8 mouse cellular contexts compared by ENCODE assay signal in the genomic region with DNA sequence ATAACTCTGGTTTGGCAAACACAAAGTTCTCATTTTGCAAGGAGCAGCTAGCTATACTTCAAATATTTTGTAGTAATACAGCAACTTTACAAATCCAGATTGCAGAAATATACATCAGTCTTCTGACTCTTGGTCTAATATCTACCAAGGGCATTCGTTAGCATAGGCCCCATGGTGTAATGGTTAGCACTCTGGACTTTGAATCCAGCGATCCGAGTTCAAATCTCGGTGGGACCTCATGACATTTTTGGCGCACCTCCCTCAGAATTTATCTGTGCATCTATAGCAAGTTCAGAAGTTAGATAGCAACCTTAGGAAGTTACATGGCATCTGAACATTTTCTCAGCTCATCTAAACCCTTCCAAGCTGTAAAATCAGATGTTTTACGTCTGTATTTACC. TPM values are rescaled to one million over a fixed set of nuclear protein-coding genes. Genes with fewer than 3 reads are reported as not detected.
DNase-seq lines count a peak whose midpoint lies in the region; ATAC-seq lines count a peak whose summit lies in the region.

No protein-coding gene starts in this region.

- no peaks in the 10 kb centered on the region for H3K9me3 ChIP-seq in forebrain, embryonic 13.5 days (replicated peaks)
- no peaks in the 10 kb centered on the region for H3K9me3 ChIP-seq in liver, embryonic 16.5 days (replicated peaks; ENCODE audit: control insufficient read depth, low read length)
- no peaks in the 10 kb centered on the region for H3K9me3 ChIP-seq in neural tube, embryonic 11.5 days (ENCODE audit: control insufficient read depth, low read length)

- peak; percentile 48 for ATAC-seq in CD4-positive, CD25-positive, alpha-beta regulatory T cell, adult 4 months
- peak; percentile 12; the same call in 1 of the 2 replicates for ATAC-seq in forebrain, embryonic 13.5 days
- ATAC-seq in liver, embryonic 16.5 days (ENCODE audit: low read depth), result peak; percentile 60
- ATAC-seq in neural tube, embryonic 11.5 days (ENCODE audit: insufficient read depth, low FRiP score, low TSS enrichment), result peak; percentile 45; the same call in 1 of the 2 replicates

- H3K27ac ChIP-seq in forebrain, embryonic 13.5 days, result no peak overlapping the region
- peak overlapping the region; percentile 77 for H3K27ac ChIP-seq in liver, embryonic 16.5 days (ENCODE audit: low read length)
- H3K27ac ChIP-seq in neural tube, embryonic 11.5 days (ENCODE audit: low read depth, low read length), result no peak overlapping the region

- no peaks in the 10 kb centered on the region for H3K27me3 ChIP-seq in forebrain, embryonic 13.5 days
- no peaks in the 10 kb centered on the region for H3K27me3 ChIP-seq in liver, embryonic 16.5 days (ENCODE audit: control insufficient read depth, insufficient read depth, low read depth, low read length)
- H3K27me3 ChIP-seq in neural tube, embryonic 11.5 days (ENCODE audit: control insufficient read depth, insufficient read depth, low read length), result no peaks in the 10 kb centered on the region

- peaks cover 10% of the 10 kb centered on the region; the same call in 1 of the 2 replicates for H3K4me1 ChIP-seq in forebrain, embryonic 13.5 days
- H3K4me1 ChIP-seq in liver, embryonic 16.5 days (ENCODE audit: control insufficient read depth, low read depth, low read length), result peaks cover 17% of the 10 kb centered on the region
- H3K4me1 ChIP-seq in neural tube, embryonic 11.5 days (ENCODE audit: control insufficient read depth, insufficient read depth, low read length), result no peaks in the 10 kb centered on the region

- 0% methylated on average over 6 of the region's 6 CpGs for WGBS in forebrain, embryonic 13.5 days
- 0% methylated on average over 6 of the region's 6 CpGs for WGBS in liver, embryonic 16.5 days (ENCODE audit: insufficient replicate concordance)
- under 1% methylated on average over 6 of the region's 6 CpGs for WGBS in neural tube, embryonic 11.5 days

- H3K9ac ChIP-seq in forebrain, embryonic 13.5 days, result no peak overlapping the region
- peak overlapping the region; percentile 6; the same call in 1 of the 2 replicates for H3K9ac ChIP-seq in liver, embryonic 16.5 days (ENCODE audit: low read depth, low read length)
- no peak overlapping the region for H3K9ac ChIP-seq in neural tube, embryonic 11.5 days (ENCODE audit: low read length)

- intact Hi-C loops in heart, postnatal 25 days (cut with DNase I), result loop anchor here (2.0 to 10.0 kb wide), 3 partner anchors 82 to 1574 kb away; a partner anchor contains a TSS

- H3K4me3 ChIP-seq in forebrain, embryonic 13.5 days, result peak overlapping the region; percentile 35
- peak overlapping the region; percentile 50 for H3K4me3 ChIP-seq in liver, embryonic 16.5 days (ENCODE audit: low read depth, low read length)
- peak overlapping the region; percentile 45 for H3K4me3 ChIP-seq in neural tube, embryonic 11.5 days (ENCODE audit: low read depth, low read length)

- H3K4me2 ChIP-seq in forebrain, embryonic 13.5 days, result peak overlapping the region; percentile 54
- peak overlapping the region; percentile 71 for H3K4me2 ChIP-seq in liver, embryonic 16.5 days (ENCODE audit: low read depth, low read length)
- peak overlapping the region; percentile 51 for H3K4me2 ChIP-seq in neural tube, embryonic 11.5 days (ENCODE audit: low read depth)

- peak; percentile 82 for DNase-seq in c-Kit-negative CD71-positive TER-119-positive erythroid progenitor cells, embryonic 14.5 days (ENCODE audit: low read depth, low spot score)
- DNase-seq in heart, postnatal 25 days (ENCODE audit: low spot score), result peak; percentile 28
- peak; percentile 86 for DNase-seq in layer of hippocampus, adult 11-12 months (ENCODE audit: low spot score)
- peak; percentile 80 for DNase-seq in neural tube, embryonic 11.5 days (ENCODE audit: low spot score)
- peak; percentile 62 for DNase-seq in testis, postnatal 14 days (ENCODE audit: low spot score)

- no peaks in the 10 kb centered on the region for H3K36me3 ChIP-seq in forebrain, embryonic 13.5 days (ENCODE audit: poor library complexity, severe bottlenecking)
- no peaks in the 10 kb centered on the region for H3K36me3 ChIP-seq in liver, embryonic 16.5 days (ENCODE audit: control insufficient read depth, insufficient read depth)
- no peaks in the 10 kb centered on the region for H3K36me3 ChIP-seq in neural tube, embryonic 11.5 days (ENCODE audit: control insufficient read depth, insufficient read depth, low read length)

RNA-seq across cellular contexts. Expression of a gene that starts 12.0 kb away (rescaled TPM):
- 10 to 100 TPM in 1 of 2 experiments, 1 to 10 TPM in 1; 9.5 to 10.8 TPM for polyA plus RNA-seq in CD4-positive, CD25-positive, alpha-beta regulatory T cell, adult 4 months (2017; shearing (Covaris generic))
- polyA plus RNA-seq in forebrain, embryonic 13.5 days (2015; fragmentation: Nextera tagmentation; extraction: Ambion mirVana), result 5.2 and 6.4 TPM in 2 replicates
- total RNA-seq in heart, postnatal 25 days (2021), result 100 to 1,000 TPM; 272 to 334 TPM
- 5.5 and 9.8 TPM in 2 replicates for polyA plus RNA-seq in liver, embryonic 16.5 days (2015; fragmentation: Nextera tagmentation; extraction: Ambion mirVana)
- 3.4 and 6.8 TPM in 2 replicates for polyA plus RNA-seq in neural tube, embryonic 11.5 days (2014; fragmentation: Nextera tagmentation; extraction: Ambion mirVana)

RNA-seq across cellular contexts. Expression of a gene that starts 14.8 kb away (rescaled TPM):
- 1 to 10 TPM in 1 of 2 experiments, not detected in 1; 2.7 TPM for polyA plus RNA-seq in CD4-positive, CD25-positive, alpha-beta regulatory T cell, adult 4 months (2017; shearing (Covaris generic))
- polyA plus RNA-seq in forebrain, embryonic 13.5 days (2015; fragmentation: Nextera tagmentation; extraction: Ambion mirVana), result 9.5 and 10.0 TPM in 2 replicates
- 10 to 100 TPM; 13.7 to 25.9 TPM for total RNA-seq in heart, postnatal 25 days (2021)
- 2.0 and 6.7 TPM in 2 replicates for polyA plus RNA-seq in liver, embryonic 16.5 days (2015; fragmentation: Nextera tagmentation; extraction: Ambion mirVana)
- polyA plus RNA-seq in neural tube, embryonic 11.5 days (2014; fragmentation: Nextera tagmentation; extraction: Ambion mirVana), result 1.6 and 2.1 TPM in 2 replicates

RNA-seq across cellular contexts. Expression of a gene that starts 16.3 kb away (rescaled TPM):
- not detected for polyA plus RNA-seq in CD4-positive, CD25-positive, alpha-beta regulatory T cell, adult 4 months (2017; shearing (Covaris generic))
- 10.0 and 11.6 TPM in 2 replicates for polyA plus RNA-seq in forebrain, embryonic 13.5 days (2015; fragmentation: Nextera tagmentation; extraction: Ambion mirVana)
- total RNA-seq in heart, postnatal 25 days (2021), result 1 to 10 TPM; 3.4 to 4.1 TPM
- 11.0 and 14.8 TPM in 2 replicates for polyA plus RNA-seq in liver, embryonic 16.5 days (2015; fragmentation: Nextera tagmentation; extraction: Ambion mirVana)
- polyA plus RNA-seq in neural tube, embryonic 11.5 days (2014; fragmentation: Nextera tagmentation; extraction: Ambion mirVana), result 3.3 and 4.3 TPM in 2 replicates

RNA-seq across cellular contexts. Expression of a gene that starts 24.3 kb away (rescaled TPM):
- under 1 TPM; 0.41 to 0.66 TPM for polyA plus RNA-seq in CD4-positive, CD25-positive, alpha-beta regulatory T cell, adult 4 months (2017; shearing (Covaris generic))
- 0.76 and 0.97 TPM in 2 replicates for polyA plus RNA-seq in forebrain, embryonic 13.5 days (2015; fragmentation: Nextera tagmentation; extraction: Ambion mirVana)
- 1 to 10 TPM; 1.4 to 1.9 TPM for total RNA-seq in heart, postnatal 25 days (2021)
- 1.1 and 1.8 TPM in 2 replicates for polyA plus RNA-seq in liver, embryonic 16.5 days (2015; fragmentation: Nextera tagmentation; extraction: Ambion mirVana)
- polyA plus RNA-seq in neural tube, embryonic 11.5 days (2014; fragmentation: Nextera tagmentation; extraction: Ambion mirVana), result 0.82 and 1.3 TPM in 2 replicates

RNA-seq across cellular contexts. Expression of a gene that starts 25.0 kb away (rescaled TPM):
- polyA plus RNA-seq in CD4-positive, CD25-positive, alpha-beta regulatory T cell, adult 4 months (2017; shearing (Covaris generic)), result not detected
- polyA plus RNA-seq in forebrain, embryonic 13.5 days (2015; fragmentation: Nextera tagmentation; extraction: Ambion mirVana), result 1.2 and 1.3 TPM in 2 replicates
- total RNA-seq in heart, postnatal 25 days (2021), result 10 to 100 TPM in 1 of 2 experiments, 1 to 10 TPM in 1; 6.4 to 10.6 TPM
- 1.2 and 1.4 TPM in 2 replicates for polyA plus RNA-seq in liver, embryonic 16.5 days (2015; fragmentation: Nextera tagmentation; extraction: Ambion mirVana)
- 0.51 and 1.4 TPM in 2 replicates for polyA plus RNA-seq in neural tube, embryonic 11.5 days (2014; fragmentation: Nextera tagmentation; extraction: Ambion mirVana)

Comparison
In these comparisons a context has a peak if more than half of its experiments do, and no peak if none do; other contexts are left out.
1. DNase-seq: peak in every context shown above with its lines; median percentile 86 in layer of hippocampus, adult 11-12 months; 82 in c-Kit-negative CD71-positive TER-119-positive erythroid progenitor cells, embryonic 14.5 days; 80 in neural tube, embryonic 11.5 days; 62 in testis, postnatal 14 days; 28 in heart, postnatal 25 days.